13 mouse cellular contexts compared by ENCODE assay signal in genomic region chr10:56839006-56839495, GRCm38 (mm10).
A peak's percentile ranks its signal among the peaks of the same experiment; 100 is the strongest.
DNase-seq lines count a peak whose midpoint lies in the region; ATAC-seq lines count a peak whose summit lies in the region.
"Had no signal": no experiment of that assay in that cellular context is flagged by ENCODE, and none has a peak within 500 bp of the region (broad histone marks: within the 10 kb centered on the region; RNA-seq: fewer than 3 reads in every experiment).

No protein-coding gene starts in this region.

- H3K4me2 ChIP-seq in neural tube, embryonic 13.5 days = no peak overlapping the region

- no peak overlapping the region for H3K27ac ChIP-seq in neural tube, embryonic 13.5 days (replicated peaks)
- H3K27ac ChIP-seq: kidney, postnatal 0 days had no signal

- peak; percentile 66 for ATAC-seq in cerebellum, adult (ENCODE audit: insufficient number of reproducible peaks, low FRiP score, low TSS enrichment)
- peak; percentile 47 for ATAC-seq in neural tube, embryonic 13.5 days (ENCODE audit: low read depth)
- ATAC-seq: Patski had no signal

- no peak overlapping the region for H3K9ac ChIP-seq in neural tube, embryonic 13.5 days

- H3K36me3 ChIP-seq in neural tube, embryonic 13.5 days = no peaks in the 10 kb centered on the region

- WGBS in neural tube, embryonic 13.5 days = 57% methylated on average over 9 of the region's 9 CpGs

- DNase-seq in cerebellum, adult 11-12 months = no peak
- DNase-seq in neural tube, embryonic 10.5 days (ENCODE audit: extremely low spot score, low spot score) = no peak
- peak; percentile 21 to 28 for DNase-seq in left cerebral cortex, postnatal 25 days (ENCODE audit: low spot score in 2 of 2)
- peak; percentile 58 for DNase-seq in right cerebral cortex, postnatal 4 days
- no peak for DNase-seq in thymus, adult 18-20 months
- DNase-seq in heart, postnatal 10 days = no peak
- DNase-seq: gastrocnemius, postnatal 25 days; lung, postnatal 14 days; thymus, postnatal 25 days had no signal

- intact Hi-C loops in left cerebral cortex, postnatal 25 days (cut with DNase I) = loop anchor here (2.0 kb wide), 1 partner anchor 84 kb away; no protein-coding TSS in a partner anchor
- intact Hi-C loops in heart, postnatal 10 days (cut with DNase I) = loop anchor here (5.0 to 10.0 kb wide), 3 partner anchors 143 to 346 kb away; no protein-coding TSS in a partner anchor

- no peaks in the 10 kb centered on the region for H3K27me3 ChIP-seq in neural tube, embryonic 13.5 days
- H3K27me3 ChIP-seq: Patski had no signal

- peaks cover 8% of the 10 kb centered on the region; the same call in 1 of the 2 replicates for H3K4me1 ChIP-seq in neural tube, embryonic 13.5 days (replicated peaks)

- H3K4me3 ChIP-seq in neural tube, embryonic 13.5 days = no peak overlapping the region

- no peaks in the 10 kb centered on the region for H3K9me3 ChIP-seq in neural tube, embryonic 13.5 days

Comparison
In these comparisons a context has a peak if more than half of its experiments do, and no peak if none do; other contexts are left out.
1. DNase-seq: peak in left cerebral cortex, postnatal 25 days (2 of 2) and right cerebral cortex, postnatal 4 days (single experiment); none in cerebellum, adult 11-12 months (single experiment), neural tube, embryonic 10.5 days (single experiment), thymus, adult 18-20 months (0 of 2) and heart, postnatal 10 days (0 of 2).